Mouse (Mus musculus): Measurements from ENCODE around the gene Nr1h2.
A peak's percentile ranks its signal among the peaks of the same experiment; 100 is the strongest.

The Nr1h2 gene

GRCm38 (mm10) chr7:44526414-44527154 lies 27.2 kb downstream of the Nr1h2 start:
- no peak for DNase-seq

DNA sequence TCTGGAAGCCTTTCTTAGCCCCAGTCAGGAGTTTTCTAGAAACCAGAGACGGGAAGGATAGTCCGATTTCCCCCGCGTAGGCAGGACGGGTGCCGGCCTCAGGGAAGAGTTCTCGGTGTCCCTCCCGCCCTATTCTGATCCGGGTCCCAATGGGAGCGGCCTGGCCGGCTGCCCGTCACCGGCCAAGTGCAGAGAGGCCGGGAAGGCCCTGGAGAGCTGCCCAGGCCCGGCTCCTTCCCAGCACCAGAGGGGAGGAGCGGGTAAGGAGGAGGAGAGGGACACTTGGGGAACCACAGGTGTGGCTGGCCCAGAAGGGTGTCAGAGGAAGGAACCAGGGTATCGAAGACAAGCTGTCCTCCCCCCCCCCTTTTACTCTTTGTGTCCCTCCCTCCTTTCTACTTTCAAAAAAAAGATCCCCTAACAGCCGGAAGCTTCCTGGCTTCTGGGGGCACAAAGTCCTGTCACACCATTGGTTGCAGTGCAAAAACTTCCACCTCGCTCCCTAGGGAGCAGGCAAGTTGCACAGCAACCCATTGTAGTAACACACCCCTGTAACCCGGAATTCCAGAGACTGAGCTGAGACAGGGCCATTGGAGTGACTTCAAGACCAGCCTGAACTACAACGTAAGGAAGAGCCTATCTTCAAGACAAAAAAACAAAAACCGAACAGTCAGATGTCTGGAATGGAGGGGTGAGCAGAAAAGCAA lies 28.5 kb downstream of the Nr1h2 start:
- peak; percentile 23 for DNase-seq

- no peak for DNase-seq
Measured at GRCm38 (mm10) chr7:44524502-44524901, 29.2 kb downstream of the Nr1h2 start, which contains the start of gene Mybpc2. Gene Mybpc2, minus strand, starts transcription at chr7:44524656.

- no peak for DNase-seq
Measured at GRCm38 (mm10) chr7:44523056-44523455, 30.7 kb downstream of the Nr1h2 start.

DNA sequence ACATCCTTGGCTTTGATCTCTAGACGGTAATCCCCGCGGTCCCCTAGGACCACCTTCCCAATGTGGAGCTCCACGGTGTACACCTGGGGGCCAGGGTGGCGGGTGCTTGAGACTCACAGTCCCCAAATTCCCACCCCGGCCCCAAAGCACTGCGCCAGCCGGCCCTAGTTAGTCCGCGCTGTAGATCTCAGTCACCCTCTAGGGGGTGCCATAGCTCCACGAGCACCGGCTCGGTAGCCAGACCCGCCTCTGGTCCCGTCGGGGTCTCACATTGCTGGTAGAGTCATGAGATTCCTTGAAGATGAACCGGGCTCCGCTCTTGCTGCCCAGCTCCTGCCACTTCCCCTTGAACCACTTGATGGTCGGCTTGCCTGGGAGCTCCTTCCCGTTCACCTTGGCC lies 32.0 kb downstream of the Nr1h2 start:
- DNase-seq = peak; percentile 88

DNA sequence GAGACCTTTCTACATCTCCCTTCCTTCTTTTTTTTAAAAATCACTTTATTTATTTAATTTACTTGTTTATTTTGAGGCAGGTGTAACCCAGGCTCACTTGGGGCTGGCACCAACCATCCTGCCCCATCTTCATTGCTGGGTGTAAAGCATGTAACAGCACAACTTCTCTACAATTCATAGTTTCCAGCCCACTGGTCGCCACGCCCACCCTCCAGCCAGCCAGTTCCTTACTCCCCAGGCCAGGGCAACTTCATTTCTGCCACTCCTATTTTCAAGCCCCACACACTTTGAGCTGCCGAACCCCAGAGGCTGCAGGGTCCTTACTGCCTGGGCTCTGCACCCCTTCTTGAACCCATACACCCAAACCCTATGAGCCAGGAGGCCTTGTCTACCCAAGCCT lies 32.8 kb downstream of the Nr1h2 start:
- no peak for DNase-seq

DNA sequence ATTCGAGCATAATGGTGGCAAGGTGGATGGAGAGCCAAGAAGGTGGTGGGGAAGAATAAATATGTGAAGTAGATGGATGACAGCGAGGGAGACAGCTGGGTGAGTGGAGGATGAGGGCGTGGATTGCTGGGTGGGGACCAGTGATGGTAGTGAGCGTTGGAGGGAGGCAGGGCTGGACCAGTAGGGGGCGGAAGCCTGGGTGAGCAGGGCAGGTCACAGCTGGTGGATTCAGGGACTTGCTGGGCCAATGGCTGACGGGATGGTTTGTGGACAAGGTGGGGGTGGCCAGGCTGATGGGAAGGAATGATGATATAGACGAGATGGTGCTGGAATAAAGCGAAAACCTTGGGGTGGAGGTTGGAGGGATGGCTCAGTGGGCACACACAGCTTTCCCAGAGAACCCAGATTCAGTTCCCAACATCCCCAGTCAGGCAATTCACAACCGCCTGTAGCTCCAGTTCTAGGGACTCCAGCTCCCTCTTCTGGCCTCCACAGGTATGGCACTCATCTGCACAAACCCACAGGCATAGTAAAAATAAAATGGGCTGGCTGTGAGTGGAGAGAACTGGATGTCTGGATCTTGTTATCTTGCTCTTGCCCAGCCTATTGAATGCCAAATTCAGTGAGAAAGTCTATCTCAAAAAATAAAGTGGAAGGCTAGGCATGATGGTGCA lies 34.4 kb downstream of the Nr1h2 start:
- no peak for DNase-seq

DNA sequence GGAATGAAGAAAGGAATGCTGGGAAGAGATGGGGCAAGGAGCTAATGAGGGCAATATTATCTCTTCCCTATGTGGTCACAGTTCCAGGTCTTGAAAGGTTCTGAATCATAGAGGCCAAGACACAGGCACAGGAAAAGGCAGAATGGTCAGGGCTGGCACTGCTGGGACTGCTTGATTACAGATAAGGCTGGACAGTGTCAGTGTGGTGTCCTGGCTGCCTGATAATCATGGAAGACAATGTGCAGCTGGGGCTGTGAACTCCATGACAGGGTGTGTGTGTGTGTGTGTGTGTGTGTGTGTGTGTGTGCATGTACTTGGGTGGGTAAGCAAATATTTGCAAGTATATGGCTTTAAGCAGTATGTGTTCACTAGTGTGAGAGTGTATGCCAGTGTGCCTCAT lies 46.3 kb downstream of the Nr1h2 start:
- DNase-seq = no peak

GRCm38 (mm10) chr7:44501563-44502115 lies 52.1 kb downstream of the Nr1h2 start:
- DNase-seq = peak; percentile 82

DNA sequence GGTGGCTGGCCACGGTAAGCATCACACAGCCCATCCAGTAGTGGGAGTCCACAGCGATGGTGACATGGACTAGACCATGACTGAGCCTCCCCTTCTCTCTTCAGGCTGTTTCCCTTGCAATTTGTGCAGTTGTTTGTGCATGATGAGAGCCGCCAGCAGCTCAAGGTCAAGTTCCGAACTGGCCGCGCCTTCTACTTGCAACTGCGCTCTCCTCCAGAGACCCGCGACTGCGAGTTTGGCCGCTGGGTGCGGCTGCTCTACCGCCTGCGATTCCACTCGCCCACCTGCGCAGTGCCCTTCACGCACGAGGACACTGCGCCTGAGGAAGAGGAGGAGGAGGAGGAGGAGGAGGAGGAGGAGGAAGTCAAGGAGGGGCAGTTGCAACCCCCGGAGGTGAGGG lies 53.7 kb downstream of the Nr1h2 start:
- DNase-seq = no peak

Measured in thymus, postnatal 14 days (tissue).